Mouse (Mus musculus) cerebellum, adult 9-11 months (tissue): ENCODE measurements around the gene Steap2.

ENCODE experiments used
- DNase-seq: peaks from one replicate; pipeline ENCODE4 v3.0.0; 2022

Gene Steap2

DNA sequence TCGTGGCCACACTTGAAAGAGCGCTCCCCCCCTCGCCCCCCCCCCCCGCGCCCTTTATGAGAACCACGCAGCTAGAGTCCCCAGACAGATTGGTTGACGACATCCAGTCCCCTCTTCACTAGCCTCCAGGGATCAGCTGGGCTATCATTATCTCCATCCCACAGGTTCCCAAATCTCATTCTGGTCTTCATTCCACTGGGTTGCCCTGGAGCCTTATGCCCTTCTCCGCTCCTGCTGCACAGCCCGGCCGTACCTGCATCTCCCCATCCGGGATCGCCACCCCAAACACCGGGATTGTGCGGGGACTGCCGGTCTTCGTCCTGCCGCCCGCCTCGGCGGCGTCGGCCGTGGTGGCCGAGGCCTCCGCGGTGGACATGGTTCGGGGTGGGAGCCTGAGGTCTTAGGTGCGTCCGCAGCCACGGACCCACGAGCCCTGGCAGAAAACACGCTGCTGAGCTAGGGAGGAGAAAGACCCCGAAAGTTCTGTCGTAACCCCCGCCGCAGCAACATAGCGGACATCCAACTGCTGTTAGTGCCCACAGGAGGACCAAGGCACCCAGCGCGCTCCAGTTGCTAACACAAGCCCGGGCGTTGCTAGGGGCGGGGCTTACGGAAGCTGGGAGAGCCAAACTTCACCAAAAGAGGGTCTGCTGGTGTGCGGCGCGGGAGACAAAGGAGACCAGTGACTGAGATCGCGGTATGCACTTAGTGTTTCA lies 30.6 kb downstream of the Steap2 start, which contains the start of gene Cfap69:
Cfap69 (minus strand) TSS at position 585 of the 716 bp plus-strand sequence.
- DNase-seq: peak; percentile 84

DNA sequence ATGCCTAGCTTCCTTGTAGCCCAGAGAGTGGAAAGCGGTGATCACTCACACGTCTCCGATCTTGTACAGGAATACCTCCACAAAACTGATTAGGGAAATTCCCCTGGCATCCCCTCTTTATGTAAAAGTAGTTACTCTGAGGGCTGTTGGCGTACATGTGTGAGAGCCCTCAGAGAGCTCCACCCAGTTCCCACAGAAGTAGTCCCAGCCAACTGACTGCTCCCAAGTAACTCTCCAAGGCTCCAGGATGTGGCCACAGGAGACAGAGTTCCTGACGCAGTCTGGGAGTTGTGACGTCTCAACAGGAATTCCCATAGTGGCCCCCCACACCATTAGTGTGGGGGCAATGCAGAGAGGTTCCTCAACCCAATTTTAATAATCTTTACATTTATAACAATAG lies 31.3 kb downstream of the Steap2 start:
- peak; percentile 11 for DNase-seq

DNA sequence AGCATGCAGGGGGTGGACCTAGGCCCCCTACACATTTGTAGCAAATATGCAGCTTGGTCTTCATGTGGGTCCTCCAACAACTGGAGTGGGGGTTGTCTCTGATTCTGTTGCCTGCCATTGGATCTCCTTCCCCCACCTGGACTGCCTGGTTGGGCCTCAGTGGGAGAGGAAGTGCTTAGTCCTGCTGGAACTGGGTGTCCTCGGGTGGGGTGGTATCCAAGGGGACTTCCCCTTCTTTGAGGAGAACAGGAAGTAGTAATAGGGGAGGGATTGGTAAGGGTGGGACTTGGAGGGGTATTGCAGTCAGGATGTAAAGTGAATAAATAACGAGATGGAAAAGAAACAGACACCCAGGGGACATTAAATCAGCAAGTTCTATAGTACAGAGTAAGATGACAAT lies 35.7 kb downstream of the Steap2 start:
- no peak for DNase-seq

GRCm38 (mm10) chr5:5657932-5658331 lies 36.4 kb downstream of the Steap2 start:
- no peak for DNase-seq

- no peak for DNase-seq
Measured at GRCm38 (mm10) chr5:5648817-5649569, 45.4 kb downstream of the Steap2 start.

GRCm38 (mm10) chr5:5646173-5646572 lies 48.2 kb downstream of the Steap2 start:
- DNase-seq: no peak

DNA sequence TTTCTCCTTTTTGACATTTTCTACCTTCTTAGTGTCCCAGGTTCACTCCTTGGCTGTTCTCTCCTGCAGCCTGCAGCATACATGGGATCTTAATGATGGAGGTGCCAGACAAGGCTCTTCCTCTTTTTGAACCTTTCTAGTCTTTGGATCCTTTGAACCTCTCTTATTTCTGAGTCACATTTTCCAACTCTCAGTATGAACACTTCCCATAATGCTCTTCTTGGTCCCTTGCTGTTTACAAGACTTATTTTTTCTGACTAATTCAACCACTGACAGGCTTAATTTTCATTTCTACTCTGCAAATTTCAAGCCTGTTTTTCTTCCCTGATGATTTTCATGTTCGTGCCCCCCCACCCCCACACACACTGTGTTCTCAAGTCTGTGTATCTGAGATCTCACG lies 55.9 kb downstream of the Steap2 start:
- no peak for DNase-seq

DNA sequence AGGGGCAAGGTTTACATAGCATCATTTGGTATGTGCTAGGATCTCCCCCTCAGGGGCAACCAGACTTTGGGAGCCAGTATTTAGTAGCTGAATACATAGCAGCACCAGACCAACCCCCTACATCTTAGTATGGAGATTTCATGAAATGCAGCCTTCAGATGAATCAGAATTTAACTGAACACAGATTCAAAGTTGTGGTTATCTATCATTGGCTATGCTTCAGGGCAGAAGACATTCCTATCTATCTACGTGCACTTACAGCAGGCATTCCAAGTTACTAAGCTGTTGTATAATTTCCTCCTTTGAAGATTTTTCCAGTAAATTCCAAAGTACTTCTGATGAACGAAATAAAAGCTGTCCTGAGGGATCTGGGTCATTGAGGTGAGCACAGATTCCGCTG lies 68.9 kb downstream of the Steap2 start:
- no peak for DNase-seq

DNA sequence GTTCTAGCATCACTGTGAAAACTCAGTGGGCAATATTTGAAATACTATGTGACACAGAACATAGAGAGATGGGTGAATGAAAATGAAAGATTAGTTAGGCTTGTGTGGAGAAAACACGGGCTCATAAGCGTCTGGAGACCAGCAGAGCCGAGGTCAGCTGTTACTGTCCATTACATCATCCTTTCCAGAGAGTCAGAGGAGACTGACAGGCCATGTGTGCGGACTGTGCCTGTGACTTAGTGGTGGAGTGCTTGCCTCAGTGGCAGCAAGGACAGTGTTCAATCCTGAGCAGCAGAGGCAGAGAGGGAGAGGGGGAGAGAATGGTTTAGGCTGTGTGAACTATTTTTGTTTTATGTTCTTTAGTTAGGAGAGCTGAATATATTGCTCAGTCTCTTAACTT lies 76.0 kb downstream of the Steap2 start:
- no peak for DNase-seq
